Mouse (Mus musculus): ENCODE results near the gene Serpina6. TPM values are rescaled to one million over a fixed set of nuclear protein-coding genes. Genes with fewer than 3 reads are reported as not detected.

Gene Serpina6
- polyA plus RNA-seq (2014; fragmentation: Nextera tagmentation; extraction: Ambion mirVana) = 0.22 and 0.44 TPM in 2 replicates

- 71% methylated on average over 9 of the region's 9 CpGs for WGBS
Measured at GRCm38 (mm10) chr12:103656848-103657626, at the start of gene Serpina6. Gene Serpina6 (minus strand): TSS chr12:103657212.

GRCm38 (mm10) chr12:103706113-103706512 lies 49.1 kb upstream of the Serpina6 start:
- ATAC-seq (ENCODE audit: insufficient number of reproducible peaks, insufficient read depth, low FRiP score, low read depth) = no peak
- 23% methylated on average over 4 of the region's 4 CpGs for WGBS
- Histone ChIP-seq H3K9ac (ENCODE audit: low read length) (no peak overlapping the region), H3K4me2 (ENCODE audit: low read length) (no peak overlapping the region), H3K4me3 (ENCODE audit: control insufficient read depth in 1 of 2, insufficient read depth in 1 of 2, low read depth in 1 of 2, low read length in 2 of 2) (no peak overlapping the region), H3K36me3 (ENCODE audit: control insufficient read depth, insufficient read depth, low read length) (no peaks in the 10 kb centered on the region), H3K27ac (replicated peaks in 1 of 2; ENCODE audit: control insufficient read depth in 1 of 2, insufficient read depth in 1 of 2, low read depth in 2 of 2, low read length in 2 of 2) (no peak overlapping the region), H3K27me3 (ENCODE audit: control insufficient read depth, insufficient read depth, low read length) (no peaks in the 10 kb centered on the region), H3K4me1 (ENCODE audit: control insufficient read depth in 2 of 2, insufficient read depth in 2 of 2, low read length in 2 of 2) (peaks cover 0 to 2% of the 10 kb centered on the region in 2 experiments; a peak in 1 of 4 replicates), H3K9me3 (ENCODE audit: control insufficient read depth, low read length) (no peaks in the 10 kb centered on the region)

More at GRCm38 (mm10) chr12:103656848-103657626, at the start of gene Serpina6:
- Histone ChIP-seq H3K4me2 (ENCODE audit: low read length) (no peak within 1 kb of the TSS), H3K27me3 (ENCODE audit: control insufficient read depth, insufficient read depth, low read length) (no peaks in the 10 kb centered on the region), H3K4me1 (ENCODE audit: control insufficient read depth in 2 of 2, insufficient read depth in 2 of 2, low read length in 2 of 2) (no peaks in the 10 kb centered on the region; a peak in 1 of 4 replicates), H3K4me3 (ENCODE audit: control insufficient read depth in 1 of 2, insufficient read depth in 1 of 2, low read depth in 1 of 2, low read length in 2 of 2) (no peak within 1 kb of the TSS), H3K9ac (ENCODE audit: low read length) (no peak within 1 kb of the TSS), H3K27ac (replicated peaks in 1 of 2; ENCODE audit: control insufficient read depth in 1 of 2, insufficient read depth in 1 of 2, low read depth in 2 of 2, low read length in 2 of 2) (no peak within 1 kb of the TSS), H3K36me3 (ENCODE audit: control insufficient read depth, insufficient read depth, low read length) (no peaks in the 10 kb centered on the region), H3K9me3 (ENCODE audit: control insufficient read depth, low read length) (no peaks in the 10 kb centered on the region)
- ATAC-seq (ENCODE audit: insufficient number of reproducible peaks, insufficient read depth, low FRiP score, low read depth) = no peak

DNA sequence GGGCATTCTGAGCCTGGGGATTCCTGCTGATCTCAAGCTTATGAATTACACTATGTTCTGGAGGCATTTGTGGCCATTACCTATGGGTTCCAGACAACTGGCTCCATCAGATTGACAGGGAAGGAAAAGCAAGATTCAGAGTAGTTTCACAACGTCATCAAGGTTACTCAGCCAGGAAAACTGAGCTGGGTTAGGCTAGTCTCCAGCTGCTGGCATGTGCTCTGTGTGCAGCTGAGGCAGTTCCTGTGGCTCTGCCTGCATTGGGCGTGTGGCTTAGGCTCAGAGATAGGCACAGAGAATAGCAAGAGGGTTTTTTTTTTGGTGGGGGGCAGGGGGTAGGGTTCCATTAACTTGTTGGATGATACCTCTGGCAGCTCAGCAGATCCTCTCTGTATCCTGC lies 48.5 kb upstream of the Serpina6 start:
- no peaks in the 10 kb centered on the region for H3K27me3 ChIP-seq (ENCODE audit: control insufficient read depth, insufficient read depth, low read length)
- no peak overlapping the region for H3K9ac ChIP-seq (ENCODE audit: low read length)
- H3K4me3 ChIP-seq (ENCODE audit: control insufficient read depth in 1 of 2, insufficient read depth in 1 of 2, low read depth in 1 of 2, low read length in 2 of 2) = no peak overlapping the region
- no peak overlapping the region for H3K27ac ChIP-seq (replicated peaks in 1 of 2; ENCODE audit: control insufficient read depth in 1 of 2, insufficient read depth in 1 of 2, low read depth in 2 of 2, low read length in 2 of 2)
- H3K4me1 ChIP-seq (ENCODE audit: control insufficient read depth in 2 of 2, insufficient read depth in 2 of 2, low read length in 2 of 2) = peaks cover 0 to 2% of the 10 kb centered on the region in 2 experiments; a peak in 1 of 4 replicates
- 37% methylated on average over 2 of the region's 2 CpGs for WGBS
- ATAC-seq (ENCODE audit: insufficient number of reproducible peaks, insufficient read depth, low FRiP score, low read depth) = no peak
- H3K9me3 ChIP-seq (ENCODE audit: control insufficient read depth, low read length) = no peaks in the 10 kb centered on the region
- no peaks in the 10 kb centered on the region for H3K36me3 ChIP-seq (ENCODE audit: control insufficient read depth, insufficient read depth, low read length)
- H3K4me2 ChIP-seq (ENCODE audit: low read length) = no peak overlapping the region

GRCm38 (mm10) chr12:103700144-103700750 lies 43.2 kb upstream of the Serpina6 start:
- Histone ChIP-seq H3K27ac (replicated peaks in 1 of 2; ENCODE audit: control insufficient read depth in 1 of 2, insufficient read depth in 1 of 2, low read depth in 2 of 2, low read length in 2 of 2) (no peak overlapping the region), H3K9me3 (ENCODE audit: control insufficient read depth, low read length) (no peaks in the 10 kb centered on the region), H3K4me1 (ENCODE audit: control insufficient read depth in 2 of 2, insufficient read depth in 2 of 2, low read length in 2 of 2) (peaks cover 0 to 2% of the 10 kb centered on the region in 2 experiments; a peak in 1 of 4 replicates), H3K27me3 (ENCODE audit: control insufficient read depth, insufficient read depth, low read length) (no peaks in the 10 kb centered on the region), H3K4me2 (ENCODE audit: low read length) (no peak overlapping the region), H3K36me3 (ENCODE audit: control insufficient read depth, insufficient read depth, low read length) (no peaks in the 10 kb centered on the region), H3K4me3 (ENCODE audit: control insufficient read depth in 1 of 2, insufficient read depth in 1 of 2, low read depth in 1 of 2, low read length in 2 of 2) (no peak overlapping the region), H3K9ac (ENCODE audit: low read length) (no peak overlapping the region)
- no peak for ATAC-seq (ENCODE audit: insufficient number of reproducible peaks, insufficient read depth, low FRiP score, low read depth)
- WGBS = 78% methylated on average over 4 of the region's 4 CpGs

DNA sequence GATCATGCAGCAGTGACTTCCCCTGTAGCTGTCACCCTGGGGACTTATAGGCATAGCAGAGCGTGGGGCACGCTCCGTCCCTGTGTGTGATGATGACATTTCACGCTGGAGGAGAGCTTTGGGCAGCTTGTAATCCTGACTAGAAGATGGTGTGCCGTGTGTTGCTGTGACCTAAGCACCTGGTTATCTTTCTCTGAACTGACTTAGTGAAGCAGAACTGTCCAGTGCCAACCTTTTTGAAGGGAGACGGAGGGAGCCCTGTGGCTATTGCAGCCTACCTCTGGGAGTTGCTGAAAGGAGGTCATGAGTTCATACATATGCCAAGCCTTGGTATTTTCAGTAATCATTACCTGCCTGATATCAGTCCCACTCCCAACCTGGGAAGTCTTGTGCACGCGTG lies 38.4 kb upstream of the Serpina6 start, which contains the start of gene Serpina1f:
Gene Serpina1f, minus strand, starts transcription at position 101 of the 400 bp plus-strand sequence.
- ATAC-seq (ENCODE audit: insufficient number of reproducible peaks, insufficient read depth, low FRiP score, low read depth) = no peak
- WGBS = 84% methylated on average over 8 of the region's 8 CpGs

DNA sequence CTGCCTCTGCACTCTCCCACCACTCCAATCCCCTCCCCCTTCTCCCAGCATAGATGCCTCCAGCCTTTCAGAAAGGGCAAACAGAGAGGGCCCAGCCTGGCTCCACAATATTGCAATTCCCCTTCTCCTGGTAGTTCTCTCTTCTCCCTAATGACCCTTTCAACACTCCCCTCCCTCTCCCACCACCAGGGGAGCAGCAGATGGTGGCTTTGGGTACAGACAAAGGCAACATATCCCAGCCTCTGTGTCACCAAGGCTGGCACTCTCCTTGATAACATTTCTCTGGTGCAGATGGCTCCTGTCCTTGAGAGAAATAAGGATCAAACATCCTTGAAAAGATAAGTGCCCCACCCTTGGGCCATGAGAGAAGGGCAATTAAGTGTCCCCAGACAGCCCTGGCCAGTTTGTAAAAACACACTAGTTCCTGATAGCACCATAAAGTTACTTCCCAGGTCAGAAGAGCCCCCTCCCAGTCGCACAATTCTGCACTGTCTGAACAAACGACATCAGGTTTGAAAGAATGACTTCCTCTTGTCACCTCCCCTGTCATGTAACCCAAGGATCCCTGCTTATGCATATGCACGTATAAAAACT lies 31.3 kb upstream of the Serpina6 start:
- WGBS = 23% methylated on average over 3 of the region's 3 CpGs
- no peaks in the 10 kb centered on the region for H3K36me3 ChIP-seq (ENCODE audit: control insufficient read depth, insufficient read depth, low read length)
- peaks cover 0 to 6% of the 10 kb centered on the region in 2 experiments; a peak in 1 of 4 replicates for H3K4me1 ChIP-seq (ENCODE audit: control insufficient read depth in 2 of 2, insufficient read depth in 2 of 2, low read length in 2 of 2)
- no peak overlapping the region for H3K4me3 ChIP-seq (ENCODE audit: control insufficient read depth in 1 of 2, insufficient read depth in 1 of 2, low read depth in 1 of 2, low read length in 2 of 2)
- no peak for ATAC-seq (ENCODE audit: insufficient number of reproducible peaks, insufficient read depth, low FRiP score, low read depth)
- H3K27me3 ChIP-seq (ENCODE audit: control insufficient read depth, insufficient read depth, low read length) = no peaks in the 10 kb centered on the region
- no peak overlapping the region for H3K27ac ChIP-seq (replicated peaks in 1 of 2; ENCODE audit: control insufficient read depth in 1 of 2, insufficient read depth in 1 of 2, low read depth in 2 of 2, low read length in 2 of 2)
- no peaks in the 10 kb centered on the region for H3K9me3 ChIP-seq (ENCODE audit: control insufficient read depth, low read length)
- H3K4me2 ChIP-seq (ENCODE audit: low read length) = no peak overlapping the region
- no peak overlapping the region for H3K9ac ChIP-seq (ENCODE audit: low read length)

More for the DNA sequence above, 38.4 kb upstream of the Serpina6 start, which contains the start of gene Serpina1f:
- Histone ChIP-seq H3K4me3 (ENCODE audit: control insufficient read depth in 1 of 2, insufficient read depth in 1 of 2, low read depth in 1 of 2, low read length in 2 of 2) (no peak within 1 kb of the TSS), H3K9ac (ENCODE audit: low read length) (no peak within 1 kb of the TSS), H3K4me2 (ENCODE audit: low read length) (no peak within 1 kb of the TSS), H3K4me1 (ENCODE audit: control insufficient read depth in 2 of 2, insufficient read depth in 2 of 2, low read length in 2 of 2) (peaks cover 0 to 5% of the 10 kb centered on the region in 2 experiments; a peak in 1 of 4 replicates), H3K36me3 (ENCODE audit: control insufficient read depth, insufficient read depth, low read length) (no peaks in the 10 kb centered on the region), H3K27ac (replicated peaks in 1 of 2; ENCODE audit: control insufficient read depth in 1 of 2, insufficient read depth in 1 of 2, low read depth in 2 of 2, low read length in 2 of 2) (no peak within 1 kb of the TSS), H3K27me3 (ENCODE audit: control insufficient read depth, insufficient read depth, low read length) (no peaks in the 10 kb centered on the region), H3K9me3 (ENCODE audit: control insufficient read depth, low read length) (no peaks in the 10 kb centered on the region)

GRCm38 (mm10) chr12:103687021-103687420 lies 30.0 kb upstream of the Serpina6 start:
- no peak overlapping the region for H3K4me2 ChIP-seq (ENCODE audit: low read length)
- no peaks in the 10 kb centered on the region for H3K36me3 ChIP-seq (ENCODE audit: control insufficient read depth, insufficient read depth, low read length)
- no peak overlapping the region for H3K4me3 ChIP-seq (ENCODE audit: control insufficient read depth in 1 of 2, insufficient read depth in 1 of 2, low read depth in 1 of 2, low read length in 2 of 2)
- H3K9ac ChIP-seq (ENCODE audit: low read length) = no peak overlapping the region
- no peak for ATAC-seq (ENCODE audit: insufficient number of reproducible peaks, insufficient read depth, low FRiP score, low read depth)
- H3K27ac ChIP-seq (replicated peaks in 1 of 2; ENCODE audit: control insufficient read depth in 1 of 2, insufficient read depth in 1 of 2, low read depth in 2 of 2, low read length in 2 of 2) = no peak overlapping the region
- WGBS = 62% methylated on average over 7 of the region's 7 CpGs
- no peaks in the 10 kb centered on the region for H3K27me3 ChIP-seq (ENCODE audit: control insufficient read depth, insufficient read depth, low read length)
- peaks cover 0 to 6% of the 10 kb centered on the region in 2 experiments; a peak in 1 of 4 replicates for H3K4me1 ChIP-seq (ENCODE audit: control insufficient read depth in 2 of 2, insufficient read depth in 2 of 2, low read length in 2 of 2)
- no peaks in the 10 kb centered on the region for H3K9me3 ChIP-seq (ENCODE audit: control insufficient read depth, low read length)
